Mouse (Mus musculus) liver, embryonic 14.5 days (tissue): ENCODE results near the gene Zc3h13.

Experiments
- CTCF ChIP-seq: IDR thresholded peaks from 2 replicates; pipeline ENCODE4 v1.5.1; 2016; ENCODE audit warnings: antibody characterized with exemption, low read depth, control low read depth
- EP300 ChIP-seq: IDR thresholded peaks from 2 replicates; pipeline ENCODE4 v1.6.1; 2016; ENCODE audit warnings: antibody characterized with exemption, low read depth

GRCm38 (mm10) chr14:75351626-75352025 is 67.5 kb downstream of the Zc3h13 start:
- TF ChIP-seq CTCF, result no peak
- TF ChIP-seq EP300, result no peak
